Mouse (Mus musculus) heart, adult 2 months (tissue): ENCODE data around the gene Iqcb1.

ENCODE experiments used
- CTCF ChIP-seq: fragments of 200-600 bp; IDR thresholded peaks from 2 replicates; pipeline ENCODE4 v1.8.1; 2022; ENCODE audit warnings: antibody characterized with exemption, mild to moderate bottlenecking, moderate library complexity
- POLR2A ChIP-seq: fragments of 200-500 bp; IDR thresholded peaks from 2 replicates; pipeline ENCODE4 v1.6.1; 2011; ENCODE audit warnings: mild to moderate bottlenecking, low read depth, low read length, control low read depth; ENCODE audit not compliant: insufficient read depth

GRCm38 (mm10) chr16:36851202-36851601 lies 23.0 kb downstream of the Iqcb1 start:
- no peak for TF ChIP-seq CTCF
- TF ChIP-seq POLR2A, result no peak
